Mouse (Mus musculus): ENCODE measurements at regions not wholly inside any gene's neighbourhood (a gene's known extent, or its start where the extent isn't known, plus 50 kb on each side); places are given as distances from the start of the nearest gene placed in this dataset.

DNA sequence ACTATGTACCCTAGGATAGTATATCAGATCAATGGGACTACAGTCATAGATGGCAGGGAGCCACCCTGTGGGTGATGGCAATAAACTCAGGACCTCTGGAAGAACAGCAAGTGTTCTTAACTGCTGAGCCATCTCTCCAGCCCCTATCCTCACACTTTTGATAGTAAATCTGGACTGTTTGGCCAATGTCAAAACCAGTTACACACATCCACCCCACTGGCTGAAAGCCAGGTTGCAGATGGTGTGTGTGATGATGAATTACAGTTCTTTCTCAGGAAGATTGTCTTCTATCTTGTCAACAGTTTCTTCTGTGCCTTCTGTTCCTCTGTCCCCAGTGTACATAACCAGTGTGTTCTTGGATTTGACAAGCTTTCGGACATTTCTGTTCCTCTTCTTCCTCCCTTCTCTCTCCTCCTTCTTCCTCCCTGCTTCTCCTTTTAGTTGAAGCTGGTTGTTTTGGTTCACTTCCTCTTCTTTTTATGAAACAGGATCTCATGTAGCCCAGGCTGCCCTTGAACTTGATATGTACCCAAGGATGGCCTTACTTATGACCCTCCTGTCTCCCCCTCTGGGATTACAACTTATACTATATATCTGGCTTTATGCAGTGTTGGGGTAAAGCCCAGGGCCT, 143.3 kb upstream of the Eif4g2 start:
- TF ChIP-seq POLR2A (IDR thresholded peaks at IDR 0.05; ENCODE audit: insufficient read length, low read depth) (no peak), SRF (IDR thresholded peaks at IDR 0.05; ENCODE audit: control insufficient read depth, insufficient read length, low read depth) (no peak), TCF12 (IDR thresholded peaks at IDR 0.05; ENCODE audit: insufficient read depth, poor library complexity, severe bottlenecking) (no peak), USF1 (IDR thresholded peaks at IDR 0.05; ENCODE audit: low read depth) (no peak), MYOD1 (IDR thresholded peaks at IDR 0.05; ENCODE audit: control insufficient read depth in 1 of 3, insufficient read length in 2 of 3, low read depth in 2 of 3) (no peak), MYOG (IDR thresholded peaks at IDR 0.05; ENCODE audit: control insufficient read depth in 1 of 3, insufficient read depth in 1 of 3, insufficient read length in 2 of 3, low read depth in 2 of 3) (no peak), MAX (IDR thresholded peaks at IDR 0.05; ENCODE audit: low read depth) (no peak)

Measured in myocyte (in vitro differentiated cells).